Mouse (Mus musculus) forebrain, postnatal 0 days (tissue): ENCODE results near the gene Adad1. TPM values are rescaled to one million over a fixed set of nuclear protein-coding genes. Genes with fewer than 3 reads are reported as not detected.

Experiments
- ATAC-seq: fragments of 200-750 bp; cut with Nextera tagmentation; 2 replicates; pipeline ENCODE4 v1.8.0; 2017; ENCODE audit warnings: mild to moderate bottlenecking, moderate library complexity
- DNase-seq: peaks from one replicate; pipeline ENCODE4 v3.0.0-alpha.2; 2015
- H3K27ac ChIP-seq: fragments of 300-500 bp; sonication (generic); 2 replicates; pipeline ENCODE4 v1.5.1; 2014; ENCODE audit warnings: low read depth, mild to moderate bottlenecking, antibody characterized with exemption, low read length, moderate library complexity, mixed read lengths
- H3K27me3 ChIP-seq: fragments of 300-500 bp; sonication (generic); 2 replicates; pipeline ENCODE4 v1.6.1; 2014; ENCODE audit warnings: mild to moderate bottlenecking, low read length, mixed read lengths; ENCODE audit not compliant: insufficient read depth
- H3K36me3 ChIP-seq: fragments of 300-500 bp; sonication (generic); 2 replicates; pipeline ENCODE4 v1.6.1; 2014; ENCODE audit warnings: mild to moderate bottlenecking, moderate library complexity; ENCODE audit not compliant: insufficient read depth
- H3K4me1 ChIP-seq: fragments of 300-500 bp; sonication (generic); 2 replicates; pipeline ENCODE4 v1.6.1; 2014; ENCODE audit warnings: antibody characterized with exemption; ENCODE audit not compliant: insufficient read depth
- H3K4me2 ChIP-seq: fragments of 300-500 bp; sonication (generic); 2 replicates; pipeline ENCODE4 v1.6.1; 2014; ENCODE audit warnings: low read depth, mild to moderate bottlenecking, moderate library complexity
- H3K4me3 ChIP-seq: fragments of 300-500 bp; sonication (generic); 2 replicates; pipeline ENCODE4 v1.5.1; 2014; ENCODE audit warnings: low read depth, low read length, mixed read lengths
- H3K9ac ChIP-seq: fragments of 300-500 bp; sonication (generic); 2 replicates; pipeline ENCODE4 v1.6.1; 2014; ENCODE audit warnings: mild to moderate bottlenecking
- H3K9me3 ChIP-seq: fragments of 300-500 bp; sonication (generic); 2 replicates; pipeline ENCODE4 v1.6.1; 2016; ENCODE audit warnings: low read length
- CTCF ChIP-seq: sonication (generic); IDR thresholded peaks from 2 replicates; pipeline ENCODE4 v1.5.1; 2016; ENCODE audit warnings: antibody characterized with exemption, control low read depth, low read depth
- WGBS: fragments of 180-500 bp; shearing (Covaris S2); extraction: QIAGEN DNeasy Blood & Tissue Kit; methylation state at CpG from one replicate; pipeline ENCODE4 v1.1.7; 2014; 5-methylcytosine and 5-hydroxymethylcytosine counted together
- polyA plus RNA-seq: library from polyadenylated mRNA; unstranded; fragments of >200 nt; fragmentation: Nextera tagmentation; extraction: Ambion mirVana; gene quantifications from 2 replicates; pipeline ENCODE4 v1.2.1, GENCODE M21; 2015
- total RNA-seq: library from RNA; depleted of rRNA; stranded (reverse); fragments of >200 nt; gene quantifications from 2 replicates; pipeline ENCODE4 v1.2.3, GENCODE M21; 2014

Gene Adad1
- total and polyA plus RNA-seq, 2 experiments from 2014 or later: 0.10 TPM; not detected in 1

- H3K9ac ChIP-seq: no peak within 1 kb of the TSS
- H3K27ac ChIP-seq: no peak within 1 kb of the TSS
- no peaks in the 10 kb centered on the region for H3K36me3 ChIP-seq
- H3K9me3 ChIP-seq: no peaks in the 10 kb centered on the region
- WGBS: 87% methylated on average over 4 of the region's 4 CpGs
- H3K4me3 ChIP-seq: no peak within 1 kb of the TSS
- no peaks in the 10 kb centered on the region for H3K4me1 ChIP-seq
- no peak for DNase-seq
- no peaks in the 10 kb centered on the region for H3K27me3 ChIP-seq
- no peak for TF ChIP-seq CTCF
- no peak for ATAC-seq
- H3K4me2 ChIP-seq: no peak within 1 kb of the TSS
These were observed 62.3 kb downstream of the Adad1 start, which contains the start of gene Il2 for GRCm38 (mm10) chr3:37125655-37126054. Gene Il2 (minus strand): TSS chr3:37125959.

GRCm38 (mm10) chr3:37126162-37126561, 62.8 kb downstream of the Adad1 start:
- no peak for ATAC-seq
- WGBS: 84% methylated on average over 4 of the region's 4 CpGs

GRCm38 (mm10) chr3:37128269-37128668, 64.9 kb downstream of the Adad1 start:
- no peaks in the 10 kb centered on the region for H3K9me3 ChIP-seq
- no peak for ATAC-seq
- H3K4me1 ChIP-seq: no peaks in the 10 kb centered on the region
- no peak for DNase-seq
- no peaks in the 10 kb centered on the region for H3K27me3 ChIP-seq
- no peak overlapping the region for H3K4me3 ChIP-seq
- H3K9ac ChIP-seq: no peak overlapping the region
- no peak overlapping the region for H3K27ac ChIP-seq
- H3K36me3 ChIP-seq: no peaks in the 10 kb centered on the region
- WGBS: 59% methylated on average over 4 of the region's 4 CpGs
- no peak for TF ChIP-seq CTCF
- H3K4me2 ChIP-seq: no peak overlapping the region

More at GRCm38 (mm10) chr3:37126162-37126561, 62.8 kb downstream of the Adad1 start:
- Histone ChIP-seq H3K4me2 (no peak overlapping the region), H3K4me1 (no peaks in the 10 kb centered on the region), H3K9ac (no peak overlapping the region), H3K9me3 (no peaks in the 10 kb centered on the region), H3K4me3 (no peak overlapping the region), H3K36me3 (no peaks in the 10 kb centered on the region), H3K27me3 (no peaks in the 10 kb centered on the region), H3K27ac (no peak overlapping the region)
- no peak for DNase-seq
- no peak for TF ChIP-seq CTCF

GRCm38 (mm10) chr3:37129063-37129462, 65.7 kb downstream of the Adad1 start:
- H3K27me3 ChIP-seq: no peaks in the 10 kb centered on the region
- WGBS: 75% methylated on average over 2 of the region's 2 CpGs
- H3K9me3 ChIP-seq: no peaks in the 10 kb centered on the region
- H3K4me3 ChIP-seq: no peak overlapping the region
- H3K4me2 ChIP-seq: no peak overlapping the region
- H3K4me1 ChIP-seq: no peaks in the 10 kb centered on the region
- no peak overlapping the region for H3K27ac ChIP-seq
- no peaks in the 10 kb centered on the region for H3K36me3 ChIP-seq
- DNase-seq: no peak
- ATAC-seq: no peak
- no peak overlapping the region for H3K9ac ChIP-seq
- no peak for TF ChIP-seq CTCF

- DNase-seq: no peak
- no peaks in the 10 kb centered on the region for H3K4me1 ChIP-seq
- H3K27me3 ChIP-seq: no peaks in the 10 kb centered on the region
- H3K36me3 ChIP-seq: no peaks in the 10 kb centered on the region
- H3K4me2 ChIP-seq: no peak overlapping the region
- 81% methylated on average over 4 of the region's 4 CpGs for WGBS
- no peak overlapping the region for H3K27ac ChIP-seq
- TF ChIP-seq CTCF: no peak
- ATAC-seq: no peak
- H3K9me3 ChIP-seq: no peaks in the 10 kb centered on the region
- H3K9ac ChIP-seq: no peak overlapping the region
- no peak overlapping the region for H3K4me3 ChIP-seq
These were observed 73.9 kb downstream of the Adad1 start for GRCm38 (mm10) chr3:37137231-37137630.

- Histone ChIP-seq H3K4me1 (no peaks in the 10 kb centered on the region), H3K27ac (no peak overlapping the region), H3K4me2 (no peak overlapping the region), H3K4me3 (no peak overlapping the region), H3K36me3 (no peaks in the 10 kb centered on the region), H3K27me3 (no peaks in the 10 kb centered on the region), H3K9ac (no peak overlapping the region), H3K9me3 (no peaks in the 10 kb centered on the region)
- no peak for TF ChIP-seq CTCF
- ATAC-seq (no peak), DNase-seq (no peak)
- 75% methylated on average over 3 of the region's 3 CpGs for WGBS
These were observed 75.9 kb downstream of the Adad1 start for GRCm38 (mm10) chr3:37139192-37139591.

GRCm38 (mm10) chr3:37140168-37140906, 77.0 kb downstream of the Adad1 start:
- 92% methylated on average over 6 of the region's 6 CpGs for WGBS
- Histone ChIP-seq H3K27ac (no peak overlapping the region), H3K9me3 (no peaks in the 10 kb centered on the region), H3K9ac (no peak overlapping the region), H3K4me3 (no peak overlapping the region), H3K4me1 (no peaks in the 10 kb centered on the region), H3K36me3 (no peaks in the 10 kb centered on the region), H3K4me2 (no peak overlapping the region), H3K27me3 (no peaks in the 10 kb centered on the region)
- DNase-seq: no peak
- no peak for TF ChIP-seq CTCF
- ATAC-seq: no peak
